Mouse (Mus musculus): ENCODE data around the gene Klhl29.

DNA sequence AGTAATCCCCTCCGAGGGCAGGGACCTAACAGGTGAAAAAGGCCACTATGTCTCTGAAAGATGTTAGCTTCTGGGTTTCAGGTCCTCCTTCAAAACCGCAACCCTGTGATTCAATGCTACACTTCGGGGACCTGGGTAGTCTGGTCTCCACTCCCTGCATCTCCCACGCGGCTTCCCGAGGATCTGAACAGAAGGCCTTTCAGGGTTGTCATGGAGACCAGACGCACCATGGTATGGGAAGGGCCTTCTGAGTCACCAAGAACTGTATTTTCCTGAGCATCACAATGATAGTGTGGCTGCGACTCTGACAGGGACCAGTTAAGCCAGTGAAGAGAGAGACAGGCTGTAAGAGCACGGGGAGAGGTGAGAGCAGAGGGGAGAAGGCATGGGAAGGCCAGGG, 164.7 kb downstream of the Klhl29 start:
- TF ChIP-seq CTCF (IDR thresholded peaks at IDR 0.05; ENCODE audit: low read depth) (no peak), EP300 (optimal IDR thresholded peaks at IDR 0.05) (no peak)
